Mouse (Mus musculus) limb, embryonic 13.5 days (tissue): Measurements from ENCODE around the gene E2f3. TPM values are rescaled to one million over a fixed set of nuclear protein-coding genes. Genes with fewer than 3 reads are reported as not detected.

Source experiments
- ATAC-seq: fragments of 200-750 bp; cut with Nextera tagmentation; 2 replicates; pipeline ENCODE4 v1.8.0; 2017; ENCODE audit warnings: low read depth, moderate number of reproducible peaks, moderate TSS enrichment; ENCODE audit not compliant: low FRiP score
- H3K27ac ChIP-seq: fragments of 300-500 bp; sonication (generic); 2 replicates; pipeline ENCODE4 v1.5.1; 2015; ENCODE audit warnings: inconsistent platforms, mild to moderate bottlenecking, moderate library complexity
- H3K27me3 ChIP-seq: fragments of 300-500 bp; sonication (generic); 2 replicates; pipeline ENCODE4 v1.6.1; 2015; ENCODE audit warnings: mild to moderate bottlenecking, inconsistent platforms
- H3K36me3 ChIP-seq: fragments of 300-500 bp; sonication (generic); 2 replicates; pipeline ENCODE4 v1.6.1; 2015; ENCODE audit warnings: inconsistent platforms, mild to moderate bottlenecking, moderate library complexity
- H3K4me1 ChIP-seq: fragments of 300-500 bp; sonication (generic); 2 replicates; pipeline ENCODE4 v1.6.1; 2015; ENCODE audit warnings: inconsistent platforms
- H3K4me2 ChIP-seq: fragments of 300-500 bp; sonication (generic); replicated peaks from 2 replicates; pipeline ENCODE4 v1.6.1; 2015; ENCODE audit warnings: inconsistent platforms, mild to moderate bottlenecking, moderate library complexity
- H3K4me3 ChIP-seq: fragments of 300-500 bp; sonication (generic); 2 replicates; pipeline ENCODE4 v1.5.1; 2015; ENCODE audit warnings: moderate library complexity, mild to moderate bottlenecking, inconsistent platforms
- H3K9ac ChIP-seq: fragments of 300-500 bp; sonication (generic); 2 replicates; pipeline ENCODE4 v1.6.1; 2015; ENCODE audit warnings: mild to moderate bottlenecking, inconsistent platforms
- H3K9me3 ChIP-seq: fragments of 300-500 bp; sonication (generic); 2 replicates; pipeline ENCODE4 v1.6.1; 2016; ENCODE audit warnings: inconsistent platforms
- WGBS: fragments of 180-500 bp; shearing (Covaris S2); methylation state at CpG from one replicate; pipeline ENCODE4 v1.1.7; 2015; 5-methylcytosine and 5-hydroxymethylcytosine counted together
- polyA plus RNA-seq: library from polyadenylated mRNA; unstranded; fragments of >200 nt; fragmentation: Nextera tagmentation; extraction: Ambion mirVana; gene quantifications from 2 replicates; pipeline ENCODE4 v1.2.1, GENCODE M21; 2015

E2f3 gene
- polyA plus RNA-seq, 1 experiment from 2014 or later = 13.6 TPM

GRCm38 (mm10) chr13:29973610-29974009, 12.3 kb downstream of the E2f3 start:
- Histone ChIP-seq H3K9ac (no peak overlapping the region), H3K9me3 (no peaks in the 10 kb centered on the region), H3K4me3 (no peak overlapping the region), H3K36me3 (peaks cover 24% of the 10 kb centered on the region), H3K27me3 (no peaks in the 10 kb centered on the region), H3K4me2 (no peak overlapping the region), H3K4me1 (no peaks in the 10 kb centered on the region), H3K27ac (no peak overlapping the region)
- no peak for ATAC-seq
- WGBS = 95% methylated on average over 6 of the region's 6 CpGs

GRCm38 (mm10) chr13:29970333-29970732, 15.5 kb downstream of the E2f3 start:
- no peak overlapping the region for H3K27ac ChIP-seq
- no peak overlapping the region for H3K4me3 ChIP-seq
- no peaks in the 10 kb centered on the region for H3K4me1 ChIP-seq
- peaks cover 20% of the 10 kb centered on the region for H3K36me3 ChIP-seq
- no peak overlapping the region for H3K4me2 ChIP-seq
- no peak overlapping the region for H3K9ac ChIP-seq
- no peaks in the 10 kb centered on the region for H3K27me3 ChIP-seq
- no peaks in the 10 kb centered on the region for H3K9me3 ChIP-seq
- ATAC-seq = no peak
- WGBS = 93% methylated on average over 7 of the region's 7 CpGs

- H3K4me1 ChIP-seq = no peaks in the 10 kb centered on the region; the same call in 1 of the 2 replicates
- H3K9me3 ChIP-seq = no peaks in the 10 kb centered on the region
- H3K4me2 ChIP-seq = no peak overlapping the region
- no peak overlapping the region for H3K4me3 ChIP-seq
- WGBS = 91% methylated on average over 7 of the region's 7 CpGs
- no peak for ATAC-seq
- peaks cover 26% of the 10 kb centered on the region for H3K36me3 ChIP-seq
- H3K9ac ChIP-seq = no peak overlapping the region
- no peaks in the 10 kb centered on the region for H3K27me3 ChIP-seq
- H3K27ac ChIP-seq = no peak overlapping the region
These were observed 17.2 kb downstream of the E2f3 start for GRCm38 (mm10) chr13:29968636-29969035.

GRCm38 (mm10) chr13:29967367-29967766, 18.5 kb downstream of the E2f3 start:
- 88% methylated on average over 5 of the region's 5 CpGs for WGBS
- Histone ChIP-seq H3K36me3 (peaks cover 36% of the 10 kb centered on the region), H3K4me1 (no peaks in the 10 kb centered on the region; the same call in 1 of the 2 replicates), H3K4me3 (no peak overlapping the region), H3K4me2 (no peak overlapping the region), H3K9ac (no peak overlapping the region), H3K27ac (no peak overlapping the region), H3K9me3 (no peaks in the 10 kb centered on the region), H3K27me3 (no peaks in the 10 kb centered on the region)
- ATAC-seq = no peak

- H3K4me1 ChIP-seq = no peaks in the 10 kb centered on the region; the same call in 1 of the 2 replicates
- H3K4me3 ChIP-seq = no peak overlapping the region
- H3K9me3 ChIP-seq = no peaks in the 10 kb centered on the region
- no peak overlapping the region for H3K4me2 ChIP-seq
- WGBS = 97% methylated on average over 8 of the region's 8 CpGs
- no peaks in the 10 kb centered on the region for H3K27me3 ChIP-seq
- no peak overlapping the region for H3K27ac ChIP-seq
- H3K36me3 ChIP-seq = peaks cover 33% of the 10 kb centered on the region
- no peak for ATAC-seq
- H3K9ac ChIP-seq = no peak overlapping the region
These were observed 18.9 kb downstream of the E2f3 start for GRCm38 (mm10) chr13:29966966-29967365.

- Histone ChIP-seq H3K4me2 (no peak overlapping the region), H3K36me3 (peaks cover 42% of the 10 kb centered on the region), H3K27ac (no peak overlapping the region), H3K4me1 (no peaks in the 10 kb centered on the region; the same call in 1 of the 2 replicates), H3K9me3 (no peaks in the 10 kb centered on the region), H3K27me3 (no peaks in the 10 kb centered on the region), H3K4me3 (no peak overlapping the region), H3K9ac (no peak overlapping the region)
- ATAC-seq = no peak
- WGBS = 93% methylated on average over 6 of the region's 6 CpGs
These were observed 21.8 kb downstream of the E2f3 start for GRCm38 (mm10) chr13:29964087-29964486.

GRCm38 (mm10) chr13:29960416-29960815, 25.4 kb downstream of the E2f3 start:
- no peak for ATAC-seq
- WGBS = 87% methylated on average over 6 of the region's 6 CpGs
- no peak overlapping the region for H3K9ac ChIP-seq
- no peaks in the 10 kb centered on the region for H3K27me3 ChIP-seq
- H3K4me1 ChIP-seq = peaks cover 11% of the 10 kb centered on the region
- no peak overlapping the region for H3K4me2 ChIP-seq
- H3K4me3 ChIP-seq = no peak overlapping the region
- no peaks in the 10 kb centered on the region for H3K9me3 ChIP-seq
- peaks cover 31% of the 10 kb centered on the region for H3K36me3 ChIP-seq
- no peak overlapping the region for H3K27ac ChIP-seq

- WGBS = 32% methylated on average over 9 of the region's 9 CpGs
- H3K27ac ChIP-seq = no peak overlapping the region
These were observed 28.1 kb downstream of the E2f3 start for GRCm38 (mm10) chr13:29957731-29958254.

GRCm38 (mm10) chr13:29956821-29957421, 28.9 kb downstream of the E2f3 start:
- no peak overlapping the region for H3K27ac ChIP-seq
- no peaks in the 10 kb centered on the region for H3K9me3 ChIP-seq
- H3K9ac ChIP-seq = no peak overlapping the region
- no peak overlapping the region for H3K4me2 ChIP-seq
- no peaks in the 10 kb centered on the region for H3K27me3 ChIP-seq
- peaks cover 19% of the 10 kb centered on the region for H3K36me3 ChIP-seq
- no peak overlapping the region for H3K4me3 ChIP-seq
- peaks cover 11% of the 10 kb centered on the region for H3K4me1 ChIP-seq
- 80% methylated on average over 12 of the region's 12 CpGs for WGBS
- ATAC-seq = no peak; the same call in 1 of the 2 replicates

More at GRCm38 (mm10) chr13:29957731-29958254, 28.1 kb downstream of the E2f3 start:
- H3K4me3 ChIP-seq = no peak overlapping the region
- H3K4me2 ChIP-seq = no peak overlapping the region
- H3K9me3 ChIP-seq = no peaks in the 10 kb centered on the region
- H3K27me3 ChIP-seq = no peaks in the 10 kb centered on the region
- ATAC-seq = no peak
- H3K9ac ChIP-seq = no peak overlapping the region
- H3K4me1 ChIP-seq = peaks cover 11% of the 10 kb centered on the region
- H3K36me3 ChIP-seq = peaks cover 19% of the 10 kb centered on the region

GRCm38 (mm10) chr13:29955296-29955695, 30.6 kb downstream of the E2f3 start:
- H3K27ac ChIP-seq = no peak overlapping the region
- H3K27me3 ChIP-seq = no peaks in the 10 kb centered on the region
- H3K4me1 ChIP-seq = peaks cover 11% of the 10 kb centered on the region
- 58% methylated on average over 10 of the region's 11 CpGs for WGBS
- no peak overlapping the region for H3K4me3 ChIP-seq
- no peak for ATAC-seq
- peaks cover 25% of the 10 kb centered on the region for H3K36me3 ChIP-seq
- no peak overlapping the region for H3K4me2 ChIP-seq
- H3K9me3 ChIP-seq = peaks cover 5% of the 10 kb centered on the region; the same call in 1 of the 2 replicates
- H3K9ac ChIP-seq = no peak overlapping the region

- H3K4me2 ChIP-seq = no peak overlapping the region
- no peak overlapping the region for H3K27ac ChIP-seq
- peaks cover 5% of the 10 kb centered on the region; the same call in 1 of the 2 replicates for H3K9me3 ChIP-seq
- no peaks in the 10 kb centered on the region for H3K27me3 ChIP-seq
- H3K4me1 ChIP-seq = peaks cover 11% of the 10 kb centered on the region
- ATAC-seq = no peak
- H3K36me3 ChIP-seq = peaks cover 31% of the 10 kb centered on the region
- no peak overlapping the region for H3K9ac ChIP-seq
- H3K4me3 ChIP-seq = no peak overlapping the region
- 91% methylated on average over 10 of the region's 10 CpGs for WGBS
These were observed 31.1 kb downstream of the E2f3 start for GRCm38 (mm10) chr13:29954741-29955140.

- Histone ChIP-seq H3K4me1 (peaks cover 11% of the 10 kb centered on the region), H3K27ac (no peak overlapping the region), H3K9ac (no peak overlapping the region), H3K4me3 (no peak overlapping the region), H3K9me3 (peaks cover 5% of the 10 kb centered on the region; the same call in 1 of the 2 replicates), H3K27me3 (no peaks in the 10 kb centered on the region), H3K4me2 (no peak overlapping the region), H3K36me3 (peaks cover 31% of the 10 kb centered on the region)
- ATAC-seq = no peak
- WGBS = 85% methylated on average over 4 of the region's 4 CpGs
These were observed 32.3 kb downstream of the E2f3 start for GRCm38 (mm10) chr13:29953417-29954045.
